Mouse (Mus musculus) neural tube, embryonic 11.5 days (tissue): Measurements from ENCODE around the gene Schip1. TPM values are rescaled to one million over a fixed set of nuclear protein-coding genes. Genes with fewer than 3 reads are reported as not detected.

Experiments used
- ATAC-seq: fragments of 200-750 bp; cut with Nextera tagmentation; 2 replicates; pipeline ENCODE4 v1.8.0; 2017; ENCODE audit warnings: moderate number of reproducible peaks, mild to moderate bottlenecking, moderate TSS enrichment, moderate library complexity; ENCODE audit not compliant: insufficient read depth, low FRiP score, low TSS enrichment
- DNase-seq: peaks from one replicate; pipeline ENCODE4 v3.0.0-alpha.2; 2015; ENCODE audit warnings: low spot score
- H3K27ac ChIP-seq: fragments of 300-500 bp; sonication (generic); 2 replicates; pipeline ENCODE4 v1.5.1; 2014; ENCODE audit warnings: low read depth, mild to moderate bottlenecking, low read length
- H3K27me3 ChIP-seq: fragments of 300-500 bp; sonication (generic); 2 replicates; pipeline ENCODE4 v1.6.1; 2014; ENCODE audit warnings: mild to moderate bottlenecking, low read length, mixed read lengths; ENCODE audit not compliant: control insufficient read depth, insufficient read depth
- H3K36me3 ChIP-seq: fragments of 300-500 bp; sonication (generic); 2 replicates; pipeline ENCODE4 v1.6.1; 2014; ENCODE audit warnings: mild to moderate bottlenecking, low read length, moderate library complexity, mixed read lengths; ENCODE audit not compliant: control insufficient read depth, insufficient read depth
- H3K4me1 ChIP-seq: fragments of 300-500 bp; sonication (generic); 2 replicates; pipeline ENCODE4 v1.6.1; 2014; ENCODE audit warnings: low read length, mixed read lengths; ENCODE audit not compliant: control insufficient read depth, insufficient read depth
- H3K4me2 ChIP-seq: fragments of 300-500 bp; sonication (generic); 2 replicates; pipeline ENCODE4 v1.6.1; 2014; ENCODE audit warnings: low read depth, mild to moderate bottlenecking, moderate library complexity
- H3K4me3 ChIP-seq: fragments of 300-500 bp; sonication (generic); 2 replicates; pipeline ENCODE4 v1.5.1; 2014; ENCODE audit warnings: low read depth, low read length
- H3K9ac ChIP-seq: fragments of 300-500 bp; sonication (generic); 2 replicates; pipeline ENCODE4 v1.6.1; 2014; ENCODE audit warnings: mild to moderate bottlenecking, low read length
- H3K9me3 ChIP-seq: fragments of 300-500 bp; sonication (generic); 2 replicates; pipeline ENCODE4 v1.6.1; 2016; ENCODE audit warnings: low read length; ENCODE audit not compliant: control insufficient read depth
- WGBS: fragments of 180-500 bp; shearing (Covaris S2); extraction: QIAGEN DNeasy Blood & Tissue Kit; methylation state at CpG from one replicate; pipeline ENCODE4 v1.1.7; 2014; 5-methylcytosine and 5-hydroxymethylcytosine counted together
- polyA plus RNA-seq: library from polyadenylated mRNA; unstranded; fragments of >200 nt; fragmentation: Nextera tagmentation; extraction: Ambion mirVana; gene quantifications from 2 replicates; pipeline ENCODE4 v1.2.1, GENCODE M21; 2014

The Schip1 gene
- polyA plus RNA-seq, 1 experiment from 2014 or later: 87.2 TPM

GRCm38 (mm10) chr3:68657589-68658245, 593.1 kb downstream of the Schip1 start:
- H3K4me1 ChIP-seq: no peaks in the 10 kb centered on the region
- H3K9ac ChIP-seq: no peak overlapping the region
- ATAC-seq (no peak), DNase-seq (no peak)
- H3K4me2 ChIP-seq: no peak overlapping the region
- no peaks in the 10 kb centered on the region for H3K27me3 ChIP-seq
- no peaks in the 10 kb centered on the region for H3K36me3 ChIP-seq
- no peak overlapping the region for H3K27ac ChIP-seq
- 45% methylated on average over 9 of the region's 9 CpGs for WGBS
- no peak overlapping the region for H3K4me3 ChIP-seq
- H3K9me3 ChIP-seq: no peaks in the 10 kb centered on the region

- DNase-seq: no peak
- no peak overlapping the region for H3K27ac ChIP-seq
- H3K4me1 ChIP-seq: no peaks in the 10 kb centered on the region
- 93% methylated on average over 6 of the region's 6 CpGs for WGBS
- H3K4me2 ChIP-seq: no peak overlapping the region
- no peaks in the 10 kb centered on the region for H3K27me3 ChIP-seq
- H3K9ac ChIP-seq: no peak overlapping the region
- no peak for ATAC-seq
- no peak overlapping the region for H3K4me3 ChIP-seq
- no peaks in the 10 kb centered on the region for H3K9me3 ChIP-seq
- no peaks in the 10 kb centered on the region for H3K36me3 ChIP-seq
Observed at GRCm38 (mm10) chr3:68659996-68660395, 595.4 kb downstream of the Schip1 start.

GRCm38 (mm10) chr3:68660538-68660937, 595.9 kb downstream of the Schip1 start:
- Histone ChIP-seq H3K36me3 (no peaks in the 10 kb centered on the region), H3K4me3 (no peak overlapping the region), H3K4me2 (no peak overlapping the region), H3K4me1 (no peaks in the 10 kb centered on the region), H3K9ac (no peak overlapping the region), H3K27ac (no peak overlapping the region), H3K27me3 (no peaks in the 10 kb centered on the region), H3K9me3 (no peaks in the 10 kb centered on the region)
- WGBS: 76% methylated on average over 4 of the region's 4 CpGs
- DNase-seq: no peak
- no peak for ATAC-seq

- Histone ChIP-seq H3K27ac (no peak overlapping the region), H3K9me3 (no peaks in the 10 kb centered on the region), H3K27me3 (no peaks in the 10 kb centered on the region), H3K4me3 (no peak overlapping the region), H3K36me3 (no peaks in the 10 kb centered on the region), H3K4me2 (no peak overlapping the region), H3K4me1 (no peaks in the 10 kb centered on the region), H3K9ac (no peak overlapping the region)
- ATAC-seq (no peak), DNase-seq (no peak)
- 89% methylated on average over 5 of the region's 5 CpGs for WGBS
Observed at GRCm38 (mm10) chr3:68662386-68662785, 597.8 kb downstream of the Schip1 start.

GRCm38 (mm10) chr3:68664337-68664736, 599.7 kb downstream of the Schip1 start:
- ATAC-seq: no peak
- WGBS: 70% methylated on average over 6 of the region's 6 CpGs

GRCm38 (mm10) chr3:68666377-68666776, 601.8 kb downstream of the Schip1 start:
- ATAC-seq (no peak), DNase-seq (no peak)
- no peak overlapping the region for H3K4me2 ChIP-seq
- H3K9me3 ChIP-seq: no peaks in the 10 kb centered on the region
- H3K4me3 ChIP-seq: no peak overlapping the region
- H3K9ac ChIP-seq: no peak overlapping the region
- no peak overlapping the region for H3K27ac ChIP-seq
- no peaks in the 10 kb centered on the region for H3K4me1 ChIP-seq
- H3K27me3 ChIP-seq: no peaks in the 10 kb centered on the region
- WGBS: 95% methylated on average over 7 of the region's 7 CpGs
- H3K36me3 ChIP-seq: no peaks in the 10 kb centered on the region

More at GRCm38 (mm10) chr3:68664337-68664736, 599.7 kb downstream of the Schip1 start:
- H3K4me3 ChIP-seq: no peak overlapping the region
- no peaks in the 10 kb centered on the region for H3K9me3 ChIP-seq
- H3K27me3 ChIP-seq: no peaks in the 10 kb centered on the region
- H3K4me2 ChIP-seq: no peak overlapping the region
- DNase-seq: peak; percentile 13
- no peaks in the 10 kb centered on the region for H3K36me3 ChIP-seq
- no peaks in the 10 kb centered on the region for H3K4me1 ChIP-seq
- no peak overlapping the region for H3K27ac ChIP-seq
- no peak overlapping the region for H3K9ac ChIP-seq

- DNase-seq: no peak
- no peak overlapping the region for H3K4me2 ChIP-seq
- H3K27ac ChIP-seq: no peak overlapping the region
- H3K9me3 ChIP-seq: no peaks in the 10 kb centered on the region
- WGBS: 92% methylated on average over 1 of the region's 1 CpGs
- no peak overlapping the region for H3K9ac ChIP-seq
- no peaks in the 10 kb centered on the region for H3K36me3 ChIP-seq
- H3K4me1 ChIP-seq: no peaks in the 10 kb centered on the region
- no peaks in the 10 kb centered on the region for H3K27me3 ChIP-seq
- no peak overlapping the region for H3K4me3 ChIP-seq
- ATAC-seq: no peak
Observed at GRCm38 (mm10) chr3:68667852-68668251, 603.2 kb downstream of the Schip1 start.

- WGBS: 89% methylated on average over 5 of the region's 5 CpGs
- no peak overlapping the region for H3K9ac ChIP-seq
- DNase-seq (no peak), ATAC-seq (no peak)
- no peak overlapping the region for H3K27ac ChIP-seq
- H3K4me2 ChIP-seq: no peak overlapping the region
- no peaks in the 10 kb centered on the region for H3K27me3 ChIP-seq
- no peaks in the 10 kb centered on the region for H3K9me3 ChIP-seq
- H3K4me1 ChIP-seq: no peaks in the 10 kb centered on the region
- H3K4me3 ChIP-seq: no peak overlapping the region
- no peaks in the 10 kb centered on the region for H3K36me3 ChIP-seq
Observed at GRCm38 (mm10) chr3:68669418-68669974, 604.9 kb downstream of the Schip1 start.

- DNase-seq (no peak), ATAC-seq (no peak)
- H3K36me3 ChIP-seq: no peaks in the 10 kb centered on the region
- H3K27ac ChIP-seq: no peak overlapping the region
- H3K27me3 ChIP-seq: no peaks in the 10 kb centered on the region
- H3K4me1 ChIP-seq: no peaks in the 10 kb centered on the region
- no peak overlapping the region for H3K9ac ChIP-seq
- H3K4me3 ChIP-seq: no peak overlapping the region
- 72% methylated on average over 2 of the region's 2 CpGs for WGBS
- no peaks in the 10 kb centered on the region for H3K9me3 ChIP-seq
- no peak overlapping the region for H3K4me2 ChIP-seq
Observed at GRCm38 (mm10) chr3:68674721-68675120, 610.1 kb downstream of the Schip1 start.
